Mouse (Mus musculus) central nervous system, embryonic 18 days (tissue): ENCODE results near the gene 1700037H04Rik. TPM values are rescaled to one million over a fixed set of nuclear protein-coding genes. Genes with fewer than 3 reads are reported as not detected.

Source experiments
- polyA plus RNA-seq: library from polyadenylated mRNA; depleted of rRNA; stranded (reverse); fragments of >200 nt; gene quantifications from 2 replicates; pipeline ENCODE4 v1.2.3, GENCODE M21; 2012; rRNA removed

Gene 1700037H04Rik
- polyA plus RNA-seq: 94.7 and 106 TPM in 2 replicates

GRCm38 (mm10) chr2:131159938-131160581, at the start of gene 1700037H04Rik:
Gene 1700037H04Rik, minus strand, starts transcription at chr2:131160081.

GRCm38 (mm10) chr2:131206778-131207177, 46.9 kb upstream of the 1700037H04Rik start, which contains the start of gene Ap5s1:
Gene Ap5s1, plus strand, starts transcription at chr2:131207078.

GRCm38 (mm10) chr2:131186771-131187601, 27.1 kb upstream of the 1700037H04Rik start, which contains the start of the genes Cdc25b and Spef1:
Gene Cdc25b, plus strand, starts transcription at chr2:131186949.
Gene Spef1, minus strand, starts transcription at chr2:131187282.

GRCm38 (mm10) chr2:131179990-131180587, 20.2 kb upstream of the 1700037H04Rik start, which contains the start of gene Cenpb:
Gene Cenpb, minus strand, starts transcription at chr2:131180067.

GRCm38 (mm10) chr2:131132930-131133547, 26.8 kb downstream of the 1700037H04Rik start, which contains the start of gene Gm11037:
Gene Gm11037, plus strand, starts transcription at chr2:131133497.

GRCm38 (mm10) chr2:131127161-131127730, 32.6 kb downstream of the 1700037H04Rik start, which contains the start of gene Hspa12b:
Gene Hspa12b, plus strand, starts transcription at chr2:131127280.

Other genes with a start within 250 kb of the 1700037H04Rik start
- gene Gfra4, start 117.0 kb downstream of the 1700037H04Rik start, polyA plus RNA-seq: 74.6 and 77.7 TPM in 2 replicates
- 2.5 and 3.9 TPM in 2 replicates for gene Adam33, start 96.3 kb downstream of the 1700037H04Rik start, polyA plus RNA-seq
- 0.35 and 0.44 TPM in 2 replicates for gene Siglec1, start 73.3 kb downstream of the 1700037H04Rik start, polyA plus RNA-seq
- 8.7 and 10.0 TPM in 2 replicates for gene Hspa12b, start 32.8 kb downstream of the 1700037H04Rik start, polyA plus RNA-seq
- gene Gm11037, start 26.6 kb downstream of the 1700037H04Rik start, polyA plus RNA-seq: not detected in 2 replicates
- 61.7 and 62.7 TPM in 2 replicates for gene Cenpb, start 20.0 kb upstream of the 1700037H04Rik start, polyA plus RNA-seq
- 25.5 and 27.5 TPM in 2 replicates for gene Cdc25b, start 26.9 kb upstream of the 1700037H04Rik start, polyA plus RNA-seq
- 31.0 and 33.7 TPM in 2 replicates for gene Spef1, start 27.2 kb upstream of the 1700037H04Rik start, polyA plus RNA-seq
- 32.5 and 33.6 TPM in 2 replicates for gene Ap5s1, start 47.0 kb upstream of the 1700037H04Rik start, polyA plus RNA-seq
- gene Mavs, start 74.0 kb upstream of the 1700037H04Rik start, polyA plus RNA-seq: 6.5 and 7.1 TPM in 2 replicates
- gene Pank2, start 102.4 kb upstream of the 1700037H04Rik start, polyA plus RNA-seq: 29.0 and 29.8 TPM in 2 replicates
- gene Rnf24, start 192.8 kb upstream of the 1700037H04Rik start, polyA plus RNA-seq: 32.0 and 33.2 TPM in 2 replicates